Mouse (Mus musculus): ENCODE data around the gene Arid1b. TPM values are rescaled to one million over a fixed set of nuclear protein-coding genes. Genes with fewer than 3 reads are reported as not detected.

The Arid1b gene
- total RNA-seq, 4 experiments from 2014 or later = 88.8 to 107 (median 100) TPM

GRCm38 (mm10) chr17:5352901-5353300 lies 358.8 kb downstream of the Arid1b start:
- peak in 1 of 2 experiments; percentile 58 for DNase-seq (ENCODE audit: low spot score in 2 of 2)

DNA sequence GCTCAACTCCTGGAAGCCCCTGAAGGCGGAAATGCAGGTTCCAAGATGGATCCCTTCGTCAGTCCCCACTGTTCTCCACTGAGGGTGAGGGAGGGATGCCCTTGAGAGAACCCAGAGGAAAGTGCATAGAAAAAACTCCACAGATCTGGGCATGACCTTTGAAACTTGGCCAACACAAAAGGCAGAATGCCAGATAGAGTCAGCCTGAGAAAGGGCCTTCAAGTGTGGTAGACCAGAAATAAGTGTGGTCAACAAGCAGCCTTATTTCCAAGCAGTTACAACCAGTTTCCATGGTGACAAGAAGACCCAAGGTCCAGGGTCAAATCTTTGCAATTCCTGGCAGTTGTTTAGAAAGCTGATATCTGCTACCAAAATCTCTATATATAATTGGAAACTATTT lies 366.6 kb downstream of the Arid1b start:
- DNase-seq (ENCODE audit: low spot score in 2 of 2) = no peak

- DNase-seq (ENCODE audit: low spot score in 2 of 2) = no peak
Observed at GRCm38 (mm10) chr17:5365992-5366398, 371.9 kb downstream of the Arid1b start.

DNA sequence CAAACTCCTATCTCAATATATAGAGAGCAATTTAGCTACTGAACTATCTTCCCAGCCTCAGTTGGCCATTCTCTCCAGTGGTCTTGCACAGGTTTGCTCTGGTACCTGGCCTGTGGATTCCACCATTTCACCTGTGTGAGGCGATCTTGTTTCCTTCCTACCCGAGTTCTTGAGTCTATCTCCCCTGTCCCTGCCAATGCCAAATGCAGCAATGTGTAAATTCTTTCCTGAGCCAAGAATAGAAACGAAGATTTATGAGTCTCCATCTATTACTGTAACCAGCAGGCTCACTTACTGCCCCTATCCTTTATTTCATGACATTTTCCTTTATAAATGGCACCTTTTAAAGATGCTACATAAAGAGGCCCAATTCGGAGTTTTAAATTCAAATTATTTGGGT lies 376.9 kb downstream of the Arid1b start:
- DNase-seq (ENCODE audit: low spot score in 2 of 2) = no peak

DNA sequence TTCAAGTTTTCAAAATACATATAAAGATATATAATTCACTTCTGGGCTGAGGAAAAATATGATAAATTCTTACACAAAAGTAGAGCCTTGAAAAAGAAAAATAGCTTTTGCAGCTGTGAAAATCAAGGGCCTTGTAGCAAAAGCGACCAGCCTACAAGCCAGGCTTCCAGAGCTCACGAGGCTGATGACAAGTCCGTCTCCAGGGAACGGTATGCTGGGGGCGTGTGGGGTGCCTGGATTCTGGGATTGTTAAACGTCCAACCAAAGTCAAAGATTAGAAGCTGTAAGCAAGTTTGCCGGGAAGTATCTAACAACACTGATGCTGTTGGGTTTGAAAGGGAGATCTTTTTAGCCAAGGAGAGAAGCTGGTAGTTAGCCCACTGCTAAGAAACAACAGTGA lies 377.4 kb downstream of the Arid1b start:
- DNase-seq (ENCODE audit: low spot score in 2 of 2) = no peak

DNA sequence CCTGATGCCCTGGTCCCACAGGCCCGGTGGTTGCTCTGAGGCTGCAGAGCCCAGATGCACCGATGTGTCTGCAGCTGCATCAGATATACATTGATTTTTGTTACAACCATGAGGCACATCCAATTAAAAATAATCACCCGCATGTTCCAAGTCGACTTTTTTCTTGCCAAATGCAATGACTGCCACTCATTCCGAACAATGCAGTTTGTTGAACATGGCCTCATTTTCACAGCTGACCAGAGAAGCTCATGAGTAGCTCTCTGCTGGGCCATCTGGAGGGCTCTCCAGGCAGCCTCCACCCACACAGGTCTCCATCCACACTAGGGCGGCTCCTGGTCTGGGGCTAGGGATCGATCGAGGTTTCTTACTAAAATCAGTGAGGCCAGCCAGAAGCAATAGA lies 378.8 kb downstream of the Arid1b start:
- no peak for DNase-seq (ENCODE audit: low spot score in 2 of 2)

- peak; percentile 42 to 59 for DNase-seq (ENCODE audit: low spot score in 2 of 2)
Observed at GRCm38 (mm10) chr17:5377151-5377929, 383.2 kb downstream of the Arid1b start.

DNA sequence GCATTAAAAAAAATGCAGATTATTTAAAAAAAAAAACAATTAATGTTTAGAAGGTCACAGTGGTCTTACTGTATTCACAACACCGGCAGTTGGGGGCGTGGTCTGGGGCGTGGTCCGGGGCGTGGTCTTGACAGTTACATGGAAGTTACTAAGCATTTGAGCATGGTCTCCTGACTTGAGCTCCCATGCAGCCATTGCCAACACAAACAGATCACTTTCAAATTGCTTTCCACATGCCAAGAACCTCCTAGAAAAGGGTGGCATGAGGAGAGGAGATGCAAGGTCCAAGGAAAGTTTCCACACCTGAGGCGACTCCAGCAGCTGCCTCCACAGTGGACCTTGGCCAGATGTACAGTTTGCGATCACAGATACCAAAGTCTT lies 383.8 kb downstream of the Arid1b start:
- DNase-seq (ENCODE audit: low spot score in 2 of 2) = no peak

DNA sequence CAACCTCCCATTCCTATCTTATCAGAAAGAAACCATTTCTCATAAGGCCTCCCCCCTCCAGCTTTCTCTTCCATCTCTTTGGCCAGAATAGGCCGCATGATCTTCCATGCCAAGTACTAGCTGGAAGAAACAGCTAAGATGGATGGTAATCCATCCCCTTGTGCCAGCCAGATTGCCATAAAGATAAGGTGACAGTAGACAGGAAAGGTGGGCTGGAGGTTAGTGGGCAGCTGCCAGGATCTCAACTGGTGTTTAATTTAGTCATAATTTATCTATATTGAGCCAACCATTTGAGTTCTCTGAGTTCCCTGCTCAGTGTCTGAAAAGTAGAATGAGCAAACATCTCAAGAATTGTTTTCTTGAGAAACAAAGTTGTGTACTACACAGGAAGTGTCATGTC lies 391.6 kb downstream of the Arid1b start:
- DNase-seq (ENCODE audit: low spot score in 2 of 2) = no peak

DNA sequence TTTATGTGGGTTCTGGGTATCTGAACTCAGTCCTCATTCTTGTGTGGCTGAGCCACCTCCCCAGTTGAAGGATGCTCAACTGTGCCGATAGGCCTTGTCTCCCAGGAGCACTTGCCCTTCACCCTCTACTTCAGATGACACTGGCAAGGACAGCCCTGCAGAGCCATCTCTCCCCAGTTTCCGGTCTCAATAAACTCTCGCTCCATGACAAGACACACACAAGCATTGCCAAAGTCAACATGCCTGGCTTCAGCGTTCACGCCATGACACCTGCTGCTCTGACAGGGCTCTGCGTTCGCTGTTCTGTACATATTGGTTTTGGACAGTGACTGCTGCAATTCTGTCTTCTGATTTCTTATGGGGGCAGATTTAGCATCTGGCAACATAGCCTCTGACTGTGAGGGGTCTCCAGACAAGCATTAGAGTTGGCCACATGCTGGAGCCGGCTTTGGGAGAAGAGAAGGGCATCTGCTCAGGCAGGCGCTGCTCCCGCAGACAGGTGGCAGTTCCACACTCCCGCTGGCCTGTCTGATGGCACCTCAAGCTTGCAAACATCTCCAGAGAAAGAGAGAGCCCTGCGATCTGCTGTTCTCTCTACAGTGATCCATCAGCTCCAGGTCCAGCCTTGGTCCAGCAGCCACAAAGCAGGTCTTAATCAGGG lies 392.9 kb downstream of the Arid1b start:
- no peak for DNase-seq (ENCODE audit: low spot score in 2 of 2)

GRCm38 (mm10) chr17:5388351-5388750 lies 394.2 kb downstream of the Arid1b start:
- DNase-seq (ENCODE audit: low spot score in 2 of 2) = no peak

GRCm38 (mm10) chr17:5390682-5391081 lies 396.6 kb downstream of the Arid1b start:
- no peak for DNase-seq (ENCODE audit: low spot score in 2 of 2)

- no peak for DNase-seq (ENCODE audit: low spot score in 2 of 2)
Observed at GRCm38 (mm10) chr17:5395454-5396205, 401.5 kb downstream of the Arid1b start.

DNA sequence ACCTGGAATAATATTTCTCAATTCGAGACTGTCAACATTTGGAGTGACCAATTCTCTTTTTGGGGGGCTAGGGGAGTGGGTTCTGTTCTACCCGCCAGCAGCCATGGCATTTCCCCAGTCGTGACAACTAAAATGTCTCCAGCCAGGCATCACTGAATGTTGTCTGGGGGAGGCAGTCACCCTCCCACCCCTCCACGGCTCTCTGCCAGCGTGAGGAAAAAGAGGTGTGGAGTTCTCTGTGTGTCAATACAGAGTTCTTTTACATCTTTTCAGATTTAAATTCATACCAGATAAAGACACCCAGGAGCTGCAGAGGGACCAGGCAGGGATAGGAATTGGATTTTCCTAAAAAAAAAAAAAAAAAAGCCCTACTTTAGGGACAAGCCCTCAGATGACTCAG lies 402.1 kb downstream of the Arid1b start:
- DNase-seq (ENCODE audit: low spot score in 2 of 2) = no peak

All from layer of hippocampus, adult 8-10 months (tissue).